Mouse (Mus musculus): ENCODE results near the gene Cx3cr1. TPM values are rescaled to one million over a fixed set of nuclear protein-coding genes. Genes with fewer than 3 reads are reported as not detected.
"Not testable (repeated sequence)": the region's sequence is repeated elsewhere in the genome, so short reads cannot be mapped to it uniquely, and the experiment has no call there.

Gene Cx3cr1
- 1 to 10 TPM; 4.8 to 6.5 TPM for total RNA-seq (2021)

- DNase-seq: no peak
Measured at GRCm38 (mm10) chr9:120069779-120070178, at the start of gene Cx3cr1. Gene Cx3cr1, minus strand, starts transcription at chr9:120069879.

GRCm38 (mm10) chr9:120118212-120118611 lies 48.5 kb upstream of the Cx3cr1 start:
- DNase-seq: no peak

- DNase-seq: no peak
Measured at GRCm38 (mm10) chr9:120116184-120116624, 46.5 kb upstream of the Cx3cr1 start.

- no peak for DNase-seq
Measured at GRCm38 (mm10) chr9:120115580-120115979, 45.9 kb upstream of the Cx3cr1 start.

GRCm38 (mm10) chr9:120114789-120115151 lies 45.1 kb upstream of the Cx3cr1 start:
- no peak for DNase-seq

- no peak for DNase-seq
Measured at GRCm38 (mm10) chr9:120114051-120114788, 44.5 kb upstream of the Cx3cr1 start.

- no peak for DNase-seq
Measured at GRCm38 (mm10) chr9:120113456-120113855, 43.8 kb upstream of the Cx3cr1 start.

GRCm38 (mm10) chr9:120112472-120112871 lies 42.8 kb upstream of the Cx3cr1 start:
- DNase-seq: no peak

GRCm38 (mm10) chr9:120111156-120111945 lies 41.7 kb upstream of the Cx3cr1 start:
- DNase-seq: no peak

- peak; percentile 96 for DNase-seq
Measured at GRCm38 (mm10) chr9:120110211-120111018, 40.7 kb upstream of the Cx3cr1 start, which contains the start of gene Slc25a38. Gene Slc25a38, plus strand, starts transcription at chr9:120110374.

- not testable (repeated sequence) for DNase-seq
Measured at GRCm38 (mm10) chr9:120108953-120109352, 39.3 kb upstream of the Cx3cr1 start.

- DNase-seq: no peak
Measured at GRCm38 (mm10) chr9:120101165-120101564, 31.5 kb upstream of the Cx3cr1 start.

- DNase-seq: no peak
Measured at GRCm38 (mm10) chr9:120099304-120099703, 29.6 kb upstream of the Cx3cr1 start.

GRCm38 (mm10) chr9:120098682-120099081 lies 29.0 kb upstream of the Cx3cr1 start:
- peak; percentile 81 for DNase-seq

- no peak for DNase-seq
Measured at GRCm38 (mm10) chr9:120095886-120096285, 26.2 kb upstream of the Cx3cr1 start.

- DNase-seq: no peak
Measured at GRCm38 (mm10) chr9:120093701-120094100, 24.0 kb upstream of the Cx3cr1 start.

- DNase-seq: no peak
Measured at GRCm38 (mm10) chr9:120091696-120092238, 22.1 kb upstream of the Cx3cr1 start, which contains the start of gene Ccr8. Gene Ccr8, plus strand, starts transcription at chr9:120092114.

GRCm38 (mm10) chr9:120091086-120091485 lies 21.4 kb upstream of the Cx3cr1 start:
- no peak for DNase-seq

- DNase-seq: no peak
Measured at GRCm38 (mm10) chr9:120089125-120089524, 19.4 kb upstream of the Cx3cr1 start.

- DNase-seq: no peak
Measured at GRCm38 (mm10) chr9:120084406-120084805, 14.7 kb upstream of the Cx3cr1 start.

- DNase-seq: no peak
Measured at GRCm38 (mm10) chr9:120083158-120083894, 13.6 kb upstream of the Cx3cr1 start.

GRCm38 (mm10) chr9:120082691-120083090 lies 13.0 kb upstream of the Cx3cr1 start:
- DNase-seq: no peak

Measured in heart, postnatal 4 days (tissue).